Mouse (Mus musculus): Measurements from ENCODE around the gene Slc32a1.

DNA sequence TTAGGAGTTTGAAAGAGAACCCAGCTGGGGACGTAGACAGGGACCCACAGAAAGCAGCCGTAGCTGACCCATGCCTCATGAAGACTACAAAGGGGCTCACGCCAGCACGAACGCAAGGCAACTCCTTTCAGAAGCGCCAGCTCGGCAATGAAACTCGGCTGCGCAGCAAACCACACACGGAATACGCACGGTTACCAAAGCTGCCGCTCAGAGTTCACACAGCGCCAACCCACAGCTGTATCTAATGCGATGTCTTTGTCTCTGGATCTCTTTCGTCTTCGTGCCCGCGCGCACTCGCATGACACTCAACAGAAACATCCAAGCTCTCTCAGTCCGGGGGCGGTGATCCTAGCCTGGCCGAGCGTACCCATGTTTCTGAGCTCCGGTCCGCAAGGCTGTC, 886 bp upstream of the Slc32a1 start:
- TF ChIP-seq NANOG (IDR thresholded peaks at IDR 0.05; ENCODE audit: borderline replicate concordance, low read length) (no peak), CTCF (conservative IDR thresholded peaks at IDR 0.05; ENCODE audit: low read length) (no peak), POU5F1 (IDR thresholded peaks at IDR 0.05; ENCODE audit: borderline replicate concordance, low read length) (no peak)
